Mouse (Mus musculus) stomach, postnatal 0 days (tissue): ENCODE measurements at regions not wholly inside any gene's neighbourhood (a gene's known extent, or its start where the extent isn't known, plus 50 kb on each side); places are given as distances from the start of the nearest gene placed in this dataset.

Experiments
- CTCF ChIP-seq: IDR thresholded peaks from 2 replicates; pipeline ENCODE4 v1.5.1; 2016; ENCODE audit warnings: antibody characterized with exemption, low read depth, mild to moderate bottlenecking, moderate library complexity
- EP300 ChIP-seq: optimal IDR thresholded peaks from 2 replicates; pipeline ENCODE3; 2016; ENCODE audit warnings: antibody characterized with exemption

GRCm38 (mm10) chr7:136021071-136021470 lies 304.9 kb upstream of the Mki67 start:
- no peak for TF ChIP-seq CTCF
- no peak for TF ChIP-seq EP300
